Mouse (Mus musculus) embryonic facial prominence, embryonic 12.5 days (tissue): ENCODE results near the gene Prelp. TPM values are rescaled to one million over a fixed set of nuclear protein-coding genes. Genes with fewer than 3 reads are reported as not detected.

Source experiments
- ATAC-seq: fragments of 200-750 bp; cut with Nextera tagmentation; 2 replicates; pipeline ENCODE4 v1.8.0; 2017; ENCODE audit not compliant: insufficient number of reproducible peaks, insufficient read depth, low FRiP score, low TSS enrichment
- H3K27ac ChIP-seq: fragments of 300-500 bp; sonication (generic); 2 replicates; pipeline ENCODE4 v1.5.1; 2016; ENCODE audit warnings: mild to moderate bottlenecking
- H3K27me3 ChIP-seq: fragments of 300-500 bp; sonication (generic); 2 replicates; pipeline ENCODE4 v1.6.1; 2016; ENCODE audit warnings: mild to moderate bottlenecking, moderate library complexity
- H3K36me3 ChIP-seq: fragments of 300-500 bp; sonication (generic); 2 replicates; pipeline ENCODE4 v1.6.1; 2016; ENCODE audit warnings: mild to moderate bottlenecking
- H3K4me1 ChIP-seq: fragments of 300-500 bp; sonication (generic); 2 replicates; pipeline ENCODE4 v1.6.1; 2016
- H3K4me2 ChIP-seq: fragments of 300-500 bp; sonication (generic); replicated peaks from 2 replicates; pipeline ENCODE4 v1.6.1; 2016; ENCODE audit warnings: mild to moderate bottlenecking, moderate library complexity
- H3K4me3 ChIP-seq: fragments of 300-500 bp; sonication (generic); 2 replicates; pipeline ENCODE4 v1.5.1; 2016; ENCODE audit warnings: mild to moderate bottlenecking
- H3K9ac ChIP-seq: fragments of 300-500 bp; sonication (generic); 2 replicates; pipeline ENCODE4 v1.6.1; 2016; ENCODE audit warnings: mild to moderate bottlenecking, moderate library complexity
- H3K9me3 ChIP-seq: fragments of 300-500 bp; sonication (generic); 2 replicates; pipeline ENCODE4 v1.6.1; 2016; ENCODE audit warnings: mild to moderate bottlenecking, moderate library complexity
- whole genome bisulfite sequencing: fragments of 180-500 bp; shearing (Covaris S2); methylation state at CpG from one replicate; pipeline ENCODE4 v1.1.7; 2016; 5-methylcytosine and 5-hydroxymethylcytosine counted together
- polyA plus RNA-seq: library from polyadenylated mRNA; unstranded; fragments of >200 nt; fragmentation: Nextera tagmentation; extraction: Ambion mirVana; gene quantifications from 2 replicates; pipeline ENCODE4 v1.2.1, GENCODE M21; 2016

Gene Prelp
- polyA plus RNA-seq, 1 experiment from 2014 or later = 1.9 TPM

DNA sequence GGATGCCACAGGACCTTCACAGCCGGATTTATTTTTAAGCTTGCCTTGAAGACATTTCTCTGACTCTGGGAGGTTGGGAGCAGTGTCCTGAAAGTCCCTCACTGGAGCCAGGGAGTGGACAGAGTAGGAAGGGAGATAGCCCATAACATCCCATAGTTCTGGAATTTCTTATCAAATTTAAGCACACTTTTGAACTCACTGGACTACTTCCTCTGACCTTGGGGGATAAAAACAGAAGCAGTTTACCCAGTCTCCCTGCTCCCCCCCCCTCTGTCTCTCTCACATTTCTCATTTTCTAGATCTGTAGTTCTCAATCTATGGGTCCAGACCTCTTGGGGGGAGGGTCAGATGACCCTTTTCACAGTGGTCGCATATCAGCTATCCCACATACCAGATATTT, 32.8 kb upstream of the Prelp start:
- no peak overlapping the region for H3K4me3 ChIP-seq
- no peak overlapping the region for H3K9ac ChIP-seq
- H3K27me3 ChIP-seq = no peaks in the 10 kb centered on the region
- peaks cover 18% of the 10 kb centered on the region for H3K4me1 ChIP-seq
- no peak overlapping the region for H3K4me2 ChIP-seq
- no peaks in the 10 kb centered on the region for H3K36me3 ChIP-seq
- H3K27ac ChIP-seq = no peak overlapping the region
- WGBS = 37% methylated on average over 2 of the region's 2 CpGs
- H3K9me3 ChIP-seq = no peaks in the 10 kb centered on the region
- ATAC-seq = no peak

DNA sequence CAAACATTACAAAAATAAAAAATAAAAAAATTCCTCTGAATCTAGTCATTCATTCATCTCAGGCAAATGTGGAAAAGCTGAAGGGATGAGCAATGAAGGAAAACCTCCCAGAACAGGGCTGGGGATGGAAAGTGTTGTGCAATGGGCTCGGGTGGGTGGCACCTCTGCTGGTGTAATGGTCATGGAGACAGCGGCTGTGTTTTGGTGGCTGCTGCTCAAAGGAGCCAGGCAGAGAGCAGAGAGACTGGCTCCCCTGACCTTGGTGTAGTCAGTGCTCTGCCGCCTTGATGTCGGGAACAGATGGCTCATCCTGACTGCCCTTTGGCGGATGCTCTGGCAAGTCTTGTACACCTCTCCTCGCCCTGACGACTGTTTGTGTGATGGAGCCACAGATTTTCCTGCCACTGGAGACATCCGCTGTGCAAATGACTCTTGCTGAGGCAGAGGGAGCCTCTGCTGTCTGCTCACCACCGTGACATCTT, 32.1 kb upstream of the Prelp start:
- H3K9me3 ChIP-seq = no peaks in the 10 kb centered on the region
- peaks cover 18% of the 10 kb centered on the region for H3K4me1 ChIP-seq
- H3K27me3 ChIP-seq = no peaks in the 10 kb centered on the region
- no peaks in the 10 kb centered on the region for H3K36me3 ChIP-seq
- 47% methylated on average over 9 of the region's 9 CpGs for WGBS
- no peak for ATAC-seq
- H3K4me2 ChIP-seq = no peak overlapping the region
- H3K9ac ChIP-seq = 0 out of 2 replicates have a peak overlapping the region, but pooled peaks have one; percentile 7
- no peak overlapping the region for H3K27ac ChIP-seq
- no peak overlapping the region for H3K4me3 ChIP-seq

DNA sequence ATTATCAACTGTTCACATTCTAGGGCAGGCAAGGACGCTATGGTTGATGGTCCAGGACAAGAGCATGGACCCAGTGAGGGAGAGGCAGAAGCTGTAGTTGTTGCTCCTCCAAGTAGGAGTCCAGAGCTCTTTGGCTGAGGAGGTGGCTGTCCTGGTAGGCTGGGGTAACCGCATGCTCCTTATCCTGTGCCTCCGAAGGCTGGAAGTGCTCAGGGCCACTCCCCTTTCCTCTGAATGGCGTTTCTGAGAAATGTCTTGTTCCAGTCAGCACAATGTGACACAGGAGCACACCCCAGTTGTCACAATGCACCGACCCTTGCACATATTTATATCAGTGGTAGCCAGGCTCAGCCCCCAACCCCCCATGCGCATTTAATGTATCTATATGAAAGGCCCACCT, 30.4 kb upstream of the Prelp start:
- Histone ChIP-seq H3K27ac (no peak overlapping the region), H3K4me3 (no peak overlapping the region), H3K27me3 (no peaks in the 10 kb centered on the region), H3K36me3 (no peaks in the 10 kb centered on the region), H3K9me3 (no peaks in the 10 kb centered on the region), H3K4me1 (peaks cover 18% of the 10 kb centered on the region), H3K9ac (no peak overlapping the region), H3K4me2 (no peak overlapping the region)
- ATAC-seq = no peak
- 56% methylated on average over 6 of the region's 6 CpGs for WGBS

- 61% methylated on average over 7 of the region's 7 CpGs for WGBS
- Histone ChIP-seq H3K4me2 (no peak overlapping the region), H3K36me3 (no peaks in the 10 kb centered on the region), H3K27ac (no peak overlapping the region), H3K4me3 (no peak overlapping the region), H3K27me3 (no peaks in the 10 kb centered on the region), H3K9me3 (no peaks in the 10 kb centered on the region), H3K9ac (no peak overlapping the region), H3K4me1 (peaks cover 18% of the 10 kb centered on the region)
- no peak for ATAC-seq
Measured at GRCm38 (mm10) chr1:133950061-133950782, 29.0 kb upstream of the Prelp start.

DNA sequence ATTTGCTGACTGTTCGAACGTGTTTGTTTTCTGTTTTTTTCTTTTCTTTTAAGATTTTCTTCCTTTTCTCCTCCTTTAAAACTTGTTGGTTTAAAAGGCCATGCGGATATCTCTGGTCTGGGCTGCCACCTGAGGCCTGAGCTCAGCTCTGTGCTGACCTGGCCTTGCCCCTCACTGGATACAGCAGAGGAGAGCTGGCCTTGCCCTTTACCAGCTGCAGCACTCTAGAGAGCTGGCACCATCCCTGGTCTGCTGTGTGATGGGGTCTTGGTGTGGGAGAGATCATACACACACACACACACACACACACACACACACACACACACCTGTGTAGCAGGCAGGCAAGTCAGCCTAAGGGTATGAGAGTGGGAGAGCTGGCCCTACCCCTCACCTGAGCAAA, 23.9 kb upstream of the Prelp start:
- 95% methylated on average over 3 of the region's 3 CpGs for WGBS
- Histone ChIP-seq H3K4me3 (no peak overlapping the region), H3K36me3 (no peaks in the 10 kb centered on the region), H3K27me3 (no peaks in the 10 kb centered on the region), H3K27ac (no peak overlapping the region), H3K9me3 (peaks cover 4% of the 10 kb centered on the region; the same call in 1 of the 2 replicates), H3K4me2 (no peak overlapping the region), H3K4me1 (peaks cover 14% of the 10 kb centered on the region), H3K9ac (no peak overlapping the region)
- no peak for ATAC-seq

- H3K4me2 ChIP-seq = no peak overlapping the region
- H3K9me3 ChIP-seq = peaks cover 4% of the 10 kb centered on the region; the same call in 1 of the 2 replicates
- H3K9ac ChIP-seq = no peak overlapping the region
- no peak for ATAC-seq
- no peaks in the 10 kb centered on the region for H3K36me3 ChIP-seq
- H3K27ac ChIP-seq = peak overlapping the region; percentile 41; the same call in 1 of the 2 replicates
- H3K4me1 ChIP-seq = peaks cover 14% of the 10 kb centered on the region
- H3K4me3 ChIP-seq = no peak overlapping the region
- WGBS = 77% methylated on average over 3 of the region's 3 CpGs
- no peaks in the 10 kb centered on the region for H3K27me3 ChIP-seq
Measured at GRCm38 (mm10) chr1:133941904-133942303, 20.7 kb upstream of the Prelp start.

DNA sequence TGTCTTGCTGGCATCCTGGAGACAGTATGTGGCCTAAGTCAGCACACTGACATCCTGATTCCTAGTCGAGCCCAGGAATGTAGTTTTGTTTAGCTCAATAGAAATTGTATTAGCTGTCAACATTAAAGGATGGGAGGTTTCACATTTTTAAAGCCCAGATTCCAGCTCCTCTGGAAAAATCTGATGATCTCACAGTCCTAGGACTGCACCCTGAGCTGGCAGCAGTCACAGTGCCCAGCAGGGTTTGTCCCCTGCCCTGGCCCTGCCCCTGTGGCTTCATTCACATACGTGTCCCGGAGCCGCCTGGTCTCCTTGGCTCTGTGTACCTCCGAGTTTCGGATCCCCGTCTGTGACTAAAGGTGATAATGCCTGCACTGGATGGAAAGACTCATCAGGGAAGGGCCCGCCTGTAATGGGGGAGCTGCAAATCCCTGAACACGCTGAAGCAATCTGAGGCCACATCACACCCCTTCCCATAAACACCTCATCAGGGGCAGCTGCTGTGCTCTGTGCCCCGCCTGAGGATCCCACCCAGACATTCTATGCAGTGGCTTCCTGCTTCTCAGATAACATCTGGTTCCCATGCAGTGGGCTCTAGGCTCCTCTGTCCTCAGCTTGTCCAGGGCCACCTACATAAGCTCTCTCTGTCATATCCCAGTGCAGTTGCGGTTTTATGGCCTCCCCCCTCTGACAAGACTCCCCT, 20.1 kb upstream of the Prelp start:
- Histone ChIP-seq H3K9me3 (peaks cover 4% of the 10 kb centered on the region; the same call in 1 of the 2 replicates), H3K9ac (no peak overlapping the region), H3K27me3 (no peaks in the 10 kb centered on the region), H3K4me1 (peaks cover 14% of the 10 kb centered on the region), H3K4me3 (no peak overlapping the region), H3K4me2 (no peak overlapping the region), H3K27ac (peak overlapping the region; percentile 61; the same call in 1 of the 2 replicates), H3K36me3 (no peaks in the 10 kb centered on the region)
- ATAC-seq = no peak
- WGBS = 49% methylated on average over 11 of the region's 11 CpGs

GRCm38 (mm10) chr1:133940481-133941092, 19.4 kb upstream of the Prelp start:
- 85% methylated on average over 3 of the region's 3 CpGs for WGBS

DNA sequence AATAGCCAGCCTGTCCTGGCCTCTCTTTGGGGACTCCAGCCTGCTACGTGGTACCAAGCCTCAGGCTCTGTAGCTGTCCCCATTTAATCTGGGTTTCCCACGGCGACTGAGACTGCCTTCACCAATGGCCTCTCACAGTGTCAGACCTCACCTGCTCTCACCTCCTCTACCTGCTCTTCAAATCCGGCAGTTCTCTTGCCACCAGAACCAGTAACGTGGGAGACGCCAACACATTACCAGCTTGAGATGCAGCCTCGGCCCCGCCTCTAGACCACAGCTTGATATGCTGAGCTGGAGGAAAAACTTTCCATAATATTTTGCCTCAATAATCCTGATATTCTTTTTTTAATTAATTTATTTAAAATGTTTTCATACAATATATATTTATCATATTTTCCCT, 18.5 kb upstream of the Prelp start:
- Histone ChIP-seq H3K4me1 (peaks cover 14% of the 10 kb centered on the region), H3K4me3 (no peak overlapping the region), H3K27me3 (no peaks in the 10 kb centered on the region), H3K4me2 (no peak overlapping the region), H3K27ac (no peak overlapping the region), H3K36me3 (no peaks in the 10 kb centered on the region), H3K9me3 (peaks cover 4% of the 10 kb centered on the region; the same call in 1 of the 2 replicates), H3K9ac (no peak overlapping the region)
- no peak for ATAC-seq
- WGBS = 80% methylated on average over 8 of the region's 8 CpGs

More at GRCm38 (mm10) chr1:133940481-133941092, 19.4 kb upstream of the Prelp start:
- Histone ChIP-seq H3K4me1 (peaks cover 14% of the 10 kb centered on the region), H3K4me2 (no peak overlapping the region), H3K27ac (no peak overlapping the region), H3K9ac (no peak overlapping the region), H3K36me3 (no peaks in the 10 kb centered on the region), H3K9me3 (peaks cover 4% of the 10 kb centered on the region; the same call in 1 of the 2 replicates), H3K4me3 (no peak overlapping the region), H3K27me3 (no peaks in the 10 kb centered on the region)
- ATAC-seq = no peak

GRCm38 (mm10) chr1:133936169-133936568, 15.0 kb upstream of the Prelp start:
- no peak overlapping the region for H3K4me3 ChIP-seq
- H3K36me3 ChIP-seq = no peaks in the 10 kb centered on the region
- H3K9me3 ChIP-seq = no peaks in the 10 kb centered on the region
- H3K27ac ChIP-seq = no peak overlapping the region
- H3K4me1 ChIP-seq = peaks cover 6% of the 10 kb centered on the region
- H3K9ac ChIP-seq = no peak overlapping the region
- no peak overlapping the region for H3K4me2 ChIP-seq
- ATAC-seq = no peak
- 99% methylated on average over 3 of the region's 3 CpGs for WGBS
- H3K27me3 ChIP-seq = no peaks in the 10 kb centered on the region

DNA sequence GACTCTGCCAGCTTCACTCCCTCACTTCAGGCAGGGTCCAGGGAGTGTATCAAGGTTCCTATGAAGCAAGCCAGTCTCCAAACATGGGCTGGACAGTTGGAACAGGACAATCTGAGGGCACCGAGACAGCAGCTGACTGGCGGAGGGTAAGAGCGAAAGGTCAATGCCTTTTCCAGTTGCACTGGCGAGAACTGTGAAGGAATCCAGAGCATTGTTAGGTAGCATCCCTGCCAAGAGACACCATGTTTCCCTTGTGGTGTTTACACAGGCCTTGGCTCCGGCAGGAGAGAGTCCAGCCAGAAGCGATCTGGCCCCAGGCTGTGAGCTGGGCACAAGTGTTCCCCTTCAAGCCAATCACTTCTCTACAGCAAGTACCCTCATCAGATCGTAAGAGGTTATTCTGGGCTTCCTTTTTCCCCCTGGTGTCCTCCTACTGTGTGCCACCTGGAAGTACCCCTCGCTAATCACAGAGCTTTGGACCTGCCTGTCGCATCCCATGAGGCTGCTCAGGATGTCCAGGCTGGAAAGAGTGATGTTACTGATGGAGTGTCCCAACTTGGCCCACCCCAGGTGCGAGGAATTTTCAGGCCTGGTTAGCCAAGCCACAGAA, 13.2 kb upstream of the Prelp start:
- no peak overlapping the region for H3K4me2 ChIP-seq
- H3K27me3 ChIP-seq = no peaks in the 10 kb centered on the region
- no peak for ATAC-seq
- no peaks in the 10 kb centered on the region for H3K4me1 ChIP-seq
- no peak overlapping the region for H3K4me3 ChIP-seq
- H3K9me3 ChIP-seq = no peaks in the 10 kb centered on the region
- H3K27ac ChIP-seq = no peak overlapping the region
- no peak overlapping the region for H3K9ac ChIP-seq
- no peaks in the 10 kb centered on the region for H3K36me3 ChIP-seq
- WGBS = 82% methylated on average over 10 of the region's 10 CpGs
